Mouse (Mus musculus): ENCODE data around the gene Gm20532.

DNA sequence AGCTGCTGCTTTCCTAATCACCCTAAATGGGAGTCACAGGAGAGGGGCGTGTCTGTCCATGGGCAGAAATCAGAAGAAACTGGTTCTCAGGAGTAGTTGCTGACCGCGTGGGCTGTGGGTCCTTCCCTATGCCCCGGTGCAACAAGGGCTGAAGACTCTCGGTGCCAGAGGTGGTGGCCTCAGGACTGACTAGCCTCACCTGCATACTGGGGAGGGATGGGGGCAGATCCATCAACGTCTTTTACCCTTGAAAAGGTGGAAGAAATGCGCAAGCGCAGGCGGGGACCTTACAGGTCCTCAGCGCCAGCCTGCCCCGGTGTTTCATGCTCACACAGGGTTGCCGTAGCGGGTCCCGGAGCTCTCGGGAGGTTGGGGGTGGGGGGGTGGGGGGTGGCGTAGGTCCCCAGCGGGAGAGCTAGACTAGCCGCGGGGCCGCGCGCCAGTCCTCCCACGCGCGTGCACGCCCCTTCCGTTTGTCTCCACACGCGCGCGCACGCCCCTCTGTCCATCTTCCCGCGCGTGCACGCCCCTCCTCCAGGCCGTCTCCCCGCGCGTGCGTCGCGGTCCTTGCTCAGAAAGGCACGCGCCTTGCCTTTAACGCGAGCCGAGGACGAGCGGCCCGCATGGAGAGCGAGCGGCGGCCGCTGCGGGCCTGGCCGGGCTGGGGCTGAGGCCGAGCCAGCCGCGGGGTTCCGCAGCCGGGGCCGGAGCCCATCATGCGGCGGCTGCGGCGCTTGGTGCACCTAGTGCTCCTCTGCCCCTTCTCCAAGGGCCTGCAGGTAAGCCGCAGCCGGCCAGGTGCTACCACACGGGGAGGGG, 41.7 kb downstream of the Gm20532 start, which contains the start of gene Fam69b:
- TF ChIP-seq CTCF (IDR thresholded peaks at IDR 0.05; ENCODE audit: extremely low read depth, insufficient read depth, insufficient read length, insufficient replicate concordance) (no peak), POLR2A (IDR thresholded peaks at IDR 0.05; ENCODE audit: low read depth, low read length) (no peak)
